Mouse (Mus musculus) embryonic facial prominence, embryonic 10.5 days (tissue): ENCODE measurements around the gene Clstn3. TPM values are rescaled to one million over a fixed set of nuclear protein-coding genes. Genes with fewer than 3 reads are reported as not detected.
A peak's percentile ranks its signal among the peaks of the same experiment; 100 is the strongest.
"Not testable (repeated sequence)": the region's sequence is repeated elsewhere in the genome, so short reads cannot be mapped to it uniquely, and the experiment has no call there.

Experiments used
- DNase-seq: peaks from one replicate; pipeline ENCODE4 v3.0.0-alpha.2; 2017; ENCODE audit warnings: low spot score
- H3K27ac ChIP-seq: fragments of 300-500 bp; sonication (generic); replicated peaks from 2 replicates; pipeline ENCODE4 v1.5.1; 2016; ENCODE audit warnings: mild to moderate bottlenecking
- H3K27me3 ChIP-seq: fragments of 300-500 bp; sonication (generic); replicated peaks from 2 replicates; pipeline ENCODE4 v1.6.1; 2016; ENCODE audit warnings: low read depth, mild to moderate bottlenecking; ENCODE audit not compliant: poor library complexity, severe bottlenecking
- H3K36me3 ChIP-seq: fragments of 300-500 bp; sonication (generic); replicated peaks from 2 replicates; pipeline ENCODE4 v1.6.1; 2016; ENCODE audit warnings: mild to moderate bottlenecking, moderate library complexity
- H3K4me1 ChIP-seq: fragments of 300-500 bp; sonication (generic); 2 replicates; pipeline ENCODE4 v1.6.1; 2016
- H3K4me3 ChIP-seq: fragments of 300-500 bp; sonication (generic); 2 replicates; pipeline ENCODE4 v1.5.1; 2016; ENCODE audit warnings: mild to moderate bottlenecking, moderate library complexity
- H3K9me3 ChIP-seq: fragments of 300-500 bp; sonication (generic); 2 replicates; pipeline ENCODE4 v1.6.1; 2016; ENCODE audit warnings: mild to moderate bottlenecking
- WGBS: fragments of 180-500 bp; shearing (Covaris S2); methylation state at CpG from one replicate; pipeline ENCODE4 v1.1.7; 2016; 5-methylcytosine and 5-hydroxymethylcytosine counted together
- polyA plus RNA-seq: library from polyadenylated mRNA; unstranded; fragments of >200 nt; fragmentation: Nextera tagmentation; extraction: Ambion mirVana; gene quantifications from 2 replicates; pipeline ENCODE4 v1.2.1, GENCODE M21; 2016

Gene Clstn3
- polyA plus RNA-seq, 1 experiment from 2014 or later: 8.7 TPM

DNA sequence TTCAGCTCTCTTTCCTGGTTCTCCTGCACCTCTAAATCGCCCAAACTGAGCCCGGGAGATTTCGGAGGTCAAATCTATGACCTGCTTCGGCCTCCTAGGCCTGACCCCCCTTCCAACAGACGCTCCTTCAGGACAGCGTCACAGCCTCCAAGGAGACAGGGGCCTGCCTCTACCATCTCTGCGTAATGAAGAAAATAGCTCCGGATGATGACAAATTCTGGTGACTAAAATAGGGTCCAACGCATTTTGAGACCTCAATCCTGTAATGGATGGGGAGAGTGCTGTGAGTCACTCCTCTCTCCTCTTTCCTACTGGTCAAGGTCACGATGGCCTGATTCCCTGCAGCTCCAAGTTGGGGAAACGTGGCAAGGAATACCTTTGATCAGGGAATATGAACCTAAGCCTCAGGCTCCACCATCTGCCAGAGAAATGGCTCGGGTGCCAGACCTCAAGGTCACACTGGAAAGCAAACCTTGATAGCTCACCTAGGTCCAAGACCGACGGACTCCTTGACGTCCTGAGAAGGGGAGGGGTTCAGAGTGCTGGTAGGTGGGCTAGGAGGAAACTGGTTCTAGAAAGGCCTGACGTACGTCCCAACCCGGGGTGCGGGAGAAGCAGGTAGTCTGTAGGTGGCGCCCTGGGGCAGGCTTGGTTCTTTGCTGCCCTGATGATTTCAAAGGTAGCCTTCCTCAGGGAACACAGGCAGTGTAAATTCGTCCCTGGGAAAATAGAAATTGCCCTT is 49.1 kb downstream of the Clstn3 start:
- 4% methylated on average over 21 of the region's 21 CpGs for WGBS
- H3K36me3 ChIP-seq: peaks cover 29% of the 10 kb centered on the region
- no peaks in the 10 kb centered on the region for H3K9me3 ChIP-seq
- peaks cover 21% of the 10 kb centered on the region for H3K4me1 ChIP-seq
- peak overlapping the region; percentile 94 for H3K4me3 ChIP-seq
- peak; percentile 80 for DNase-seq
- H3K27ac ChIP-seq: peak overlapping the region; percentile 93
- no peaks in the 10 kb centered on the region for H3K27me3 ChIP-seq

DNA sequence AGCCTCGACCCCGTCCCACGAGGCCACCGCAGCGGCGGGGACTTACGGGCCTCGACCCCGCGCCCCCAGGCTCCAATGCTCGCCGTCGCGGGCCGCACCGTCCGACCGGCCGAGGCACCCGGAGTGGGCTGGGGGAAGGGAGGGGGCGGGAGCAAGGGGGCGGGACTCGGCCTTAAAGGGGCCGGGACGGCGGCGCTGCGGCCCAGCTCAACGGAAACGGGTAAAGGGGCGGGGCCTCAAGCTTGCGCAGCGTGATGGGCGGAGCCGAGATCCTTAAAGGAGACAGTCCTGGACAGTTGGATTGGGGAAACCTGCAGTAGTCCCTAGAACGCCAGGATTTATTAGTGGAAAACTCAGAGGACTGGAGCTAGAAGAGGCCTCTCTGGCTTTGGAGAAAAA is 49.7 kb downstream of the Clstn3 start, which contains the start of gene Pex5:
TSS of gene Pex5 (minus strand) at position 141 of the 399 bp plus-strand sequence.
- peaks cover 32% of the 10 kb centered on the region for H3K36me3 ChIP-seq
- under 1% methylated on average over 36 of the region's 36 CpGs for WGBS
- H3K4me1 ChIP-seq: peaks cover 21% of the 10 kb centered on the region
- H3K27ac ChIP-seq: peak within 1 kb of the TSS; percentile 93
- peak; percentile 95 for DNase-seq
- H3K4me3 ChIP-seq: peak within 1 kb of the TSS; percentile 94
- H3K27me3 ChIP-seq: no peaks in the 10 kb centered on the region
- no peaks in the 10 kb centered on the region for H3K9me3 ChIP-seq

DNA sequence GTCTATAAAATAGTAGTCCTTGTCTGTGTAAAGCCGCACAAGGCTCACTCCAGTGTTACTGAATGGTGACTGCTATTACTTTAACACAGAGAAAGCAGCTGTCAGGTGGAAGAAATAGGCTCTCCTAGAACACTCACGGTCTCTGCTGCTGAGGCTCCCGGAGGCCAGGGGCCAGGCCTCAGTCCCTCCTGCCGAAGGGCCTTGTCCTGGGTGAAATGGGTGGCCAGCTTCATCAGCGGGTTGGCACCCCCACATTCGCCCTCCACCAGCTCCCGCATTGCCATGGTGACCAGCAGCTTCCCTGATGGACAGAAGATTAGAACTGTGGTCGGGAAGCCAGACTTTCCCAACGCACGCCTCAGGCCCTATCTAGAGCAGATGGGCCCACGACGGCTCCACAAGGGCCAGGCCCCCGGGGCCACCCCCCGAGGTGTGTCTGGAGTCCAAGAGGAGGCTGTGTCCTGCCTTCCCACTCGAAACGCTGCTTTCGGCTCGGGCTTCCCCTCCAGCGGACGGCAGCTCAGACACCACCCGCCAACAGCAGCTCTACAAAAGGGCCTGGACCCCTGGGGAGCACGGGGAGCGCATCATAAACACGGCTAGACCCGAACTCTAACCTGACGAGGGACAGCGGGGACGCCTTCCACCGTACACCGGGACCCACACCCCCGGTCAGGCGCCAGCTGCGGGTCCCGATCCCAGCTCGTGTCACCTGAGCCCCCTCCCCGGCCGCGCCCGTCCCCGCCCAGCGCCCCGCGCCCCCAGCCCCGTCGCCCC is 50.3 kb downstream of the Clstn3 start:
- Histone ChIP-seq H3K36me3 (peaks cover 35% of the 10 kb centered on the region), H3K4me3 (peak overlapping the region; percentile 94), H3K27ac (peak overlapping the region; percentile 93), H3K4me1 (peaks cover 21% of the 10 kb centered on the region), H3K9me3 (no peaks in the 10 kb centered on the region), H3K27me3 (no peaks in the 10 kb centered on the region)
- WGBS: 2% methylated on average over 45 of the region's 45 CpGs
- DNase-seq: peak; percentile 63

DNA sequence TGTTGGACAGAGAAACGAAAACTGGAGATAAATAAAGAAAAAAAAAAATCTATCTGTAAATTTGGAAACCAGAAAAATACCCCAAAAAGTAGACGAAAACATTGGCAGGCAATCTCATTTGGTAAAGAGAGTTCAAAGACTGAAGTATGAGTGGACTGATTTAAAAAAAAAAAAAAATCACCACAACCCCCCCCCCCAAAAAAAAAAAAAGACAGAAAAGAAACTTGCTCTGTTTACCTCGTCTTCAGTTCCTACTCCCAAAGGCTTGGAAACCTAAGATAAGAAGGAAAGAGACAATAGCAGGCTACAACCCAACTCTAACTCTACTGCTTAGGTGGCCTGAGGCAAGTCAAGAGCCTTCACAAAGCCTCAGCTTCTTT is 50.8 kb downstream of the Clstn3 start:
- Histone ChIP-seq H3K36me3 (peaks cover 40% of the 10 kb centered on the region), H3K27ac (peak overlapping the region; percentile 93), H3K4me1 (peaks cover 21% of the 10 kb centered on the region), H3K4me3 (peak overlapping the region; percentile 94), H3K27me3 (no peaks in the 10 kb centered on the region), H3K9me3 (no peaks in the 10 kb centered on the region)
- DNase-seq: no peak
- 53% methylated on average over 3 of the region's 3 CpGs for WGBS

DNA sequence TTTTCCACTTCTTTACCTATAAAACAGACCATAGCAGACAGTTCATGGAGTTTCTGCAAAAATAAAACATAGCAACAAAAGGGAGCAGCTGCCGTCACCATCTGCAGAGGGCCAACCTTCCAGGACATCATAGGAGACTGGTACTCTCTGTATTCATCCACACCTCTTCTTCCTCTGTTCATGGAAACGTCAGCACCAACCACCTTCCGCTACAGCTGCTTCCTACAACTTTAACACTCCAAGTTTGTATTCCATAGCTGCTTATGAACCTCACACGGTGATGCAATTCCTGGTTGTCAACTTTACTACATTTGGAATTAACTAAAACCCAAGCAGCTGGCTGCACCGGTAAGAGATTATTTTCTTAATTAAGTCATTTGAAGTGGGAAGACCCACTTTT is 56.2 kb downstream of the Clstn3 start:
- no peak overlapping the region for H3K4me3 ChIP-seq
- H3K27ac ChIP-seq: no peak overlapping the region
- 91% methylated on average over 5 of the region's 5 CpGs for WGBS
- DNase-seq: no peak
- H3K9me3 ChIP-seq: no peaks in the 10 kb centered on the region
- no peaks in the 10 kb centered on the region for H3K27me3 ChIP-seq
- H3K36me3 ChIP-seq: peaks cover 84% of the 10 kb centered on the region
- H3K4me1 ChIP-seq: peaks cover 2% of the 10 kb centered on the region

DNA sequence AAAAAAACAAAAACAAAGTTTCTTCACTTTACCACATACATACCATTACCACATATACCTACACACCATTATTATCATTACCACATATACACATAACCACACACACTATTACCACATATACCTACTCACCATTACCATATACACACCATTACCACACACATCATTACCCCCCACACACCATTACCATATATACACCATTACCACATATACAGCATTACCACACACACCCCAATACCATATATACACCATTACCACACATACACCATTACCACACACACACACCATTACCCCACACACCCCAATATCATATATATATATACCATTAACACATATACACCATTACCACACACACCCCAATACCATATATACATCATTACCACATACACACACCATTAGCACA is 57.4 kb downstream of the Clstn3 start:
- peaks cover 85% of the 10 kb centered on the region for H3K36me3 ChIP-seq
- H3K9me3 ChIP-seq: no peaks in the 10 kb centered on the region
- no peak overlapping the region for H3K4me3 ChIP-seq
- no peaks in the 10 kb centered on the region for H3K27me3 ChIP-seq
- no peaks in the 10 kb centered on the region for H3K4me1 ChIP-seq
- DNase-seq: no peak
- H3K27ac ChIP-seq: no peak overlapping the region

DNA sequence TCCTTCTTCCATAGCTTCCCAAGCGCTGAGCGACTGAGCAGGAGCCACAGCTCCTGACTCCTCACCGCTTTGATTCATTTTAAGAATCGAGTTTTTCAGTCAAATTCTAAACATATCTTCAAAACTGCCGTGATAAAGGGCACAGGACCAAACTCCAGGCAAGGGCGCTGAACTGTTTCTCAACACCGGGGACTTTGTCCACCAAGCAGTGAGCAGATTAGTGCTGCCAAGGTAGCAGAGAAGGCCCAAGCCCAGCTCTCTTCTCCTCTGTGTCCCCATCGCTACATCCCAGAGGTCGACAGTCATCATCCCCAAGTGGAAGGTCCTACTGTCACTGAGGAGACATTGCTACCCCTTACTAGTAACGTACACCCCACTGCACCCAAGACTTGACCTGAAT is 58.3 kb downstream of the Clstn3 start:
- Histone ChIP-seq H3K9me3 (no peaks in the 10 kb centered on the region), H3K27ac (no peak overlapping the region), H3K4me1 (no peaks in the 10 kb centered on the region), H3K36me3 (peaks cover 85% of the 10 kb centered on the region), H3K4me3 (no peak overlapping the region), H3K27me3 (no peaks in the 10 kb centered on the region)
- 94% methylated on average over 10 of the region's 10 CpGs for WGBS
- DNase-seq: no peak

DNA sequence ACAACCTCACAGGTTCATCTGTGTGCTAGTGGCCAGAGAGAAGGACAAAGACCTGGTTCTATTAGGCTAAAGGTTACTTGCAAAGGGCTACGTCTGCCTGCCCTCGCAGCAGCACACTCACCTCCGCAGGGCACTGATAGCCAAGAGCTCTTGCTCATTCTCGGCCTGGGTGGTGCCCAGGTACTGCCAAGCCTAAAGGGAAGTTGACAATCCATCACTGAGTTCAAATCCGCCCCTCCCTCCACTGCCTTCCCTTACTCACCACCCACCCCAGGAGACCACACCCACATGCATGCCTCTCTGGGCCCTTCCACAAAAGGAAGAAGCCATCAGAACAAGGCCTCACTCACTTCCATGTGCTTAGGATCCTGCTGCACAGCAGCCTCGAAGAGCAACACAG is 64.9 kb downstream of the Clstn3 start:
- H3K27me3 ChIP-seq: no peaks in the 10 kb centered on the region
- H3K27ac ChIP-seq: no peak overlapping the region
- no peaks in the 10 kb centered on the region for H3K4me1 ChIP-seq
- peaks cover 90% of the 10 kb centered on the region for H3K36me3 ChIP-seq
- H3K4me3 ChIP-seq: no peak overlapping the region
- DNase-seq: no peak
- H3K9me3 ChIP-seq: no peaks in the 10 kb centered on the region
- WGBS: 87% methylated on average over 6 of the region's 6 CpGs

DNA sequence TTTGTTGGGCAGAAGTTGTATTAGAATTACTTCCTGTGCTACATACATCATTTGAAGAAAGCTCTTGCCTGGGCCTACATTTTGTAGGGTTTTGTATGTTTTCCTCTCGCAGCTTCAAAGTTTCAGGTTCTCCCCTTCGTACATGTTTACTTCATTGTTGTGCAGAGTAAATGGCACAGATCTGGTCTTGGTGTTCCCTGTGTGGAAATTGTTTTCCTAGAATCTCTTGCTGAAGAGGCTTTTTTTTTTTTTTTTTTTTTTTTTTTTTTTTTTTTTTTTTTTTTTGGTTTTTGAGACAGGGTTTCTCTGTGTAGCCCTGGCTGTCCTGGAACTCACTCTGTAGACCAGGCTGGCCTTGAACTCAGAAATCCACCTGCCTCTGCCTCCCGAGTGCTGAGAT is 69.6 kb downstream of the Clstn3 start:
- not testable (repeated sequence) for H3K4me3 ChIP-seq, H3K27me3 ChIP-seq, H3K9me3 ChIP-seq, H3K27ac ChIP-seq, H3K4me1 ChIP-seq, DNase-seq
- 94% methylated on average over 3 of the region's 3 CpGs for WGBS
- peaks cover 43% of the 10 kb centered on the region for H3K36me3 ChIP-seq

Other genes with a start within 250 kb of the Clstn3 start
- gene Vmn2r27, start 232.9 kb downstream of the Clstn3 start, polyA plus RNA-seq: not detected in 2 replicates
- not detected in 2 replicates for gene Cd163, start 160.1 kb downstream of the Clstn3 start, polyA plus RNA-seq
- 43.3 and 44.9 TPM in 2 replicates for gene Pex5, start 49.7 kb downstream of the Clstn3 start, polyA plus RNA-seq
- 0.42 and 0.47 TPM in 2 replicates for gene C1rl, start 28.3 kb upstream of the Clstn3 start, polyA plus RNA-seq
- 0.13 TPM in 1 of 2 replicates, not detected in the other for gene C1ra, start 47.6 kb upstream of the Clstn3 start, polyA plus RNA-seq
- gene C1s1, start 77.6 kb upstream of the Clstn3 start, polyA plus RNA-seq: 0.70 and 1.2 TPM in 2 replicates
- not detected in 2 replicates for gene C1rb, start 105.5 kb upstream of the Clstn3 start, polyA plus RNA-seq
- not detected in 2 replicates for gene C1s2, start 171.3 kb upstream of the Clstn3 start, polyA plus RNA-seq
- 41.4 and 46.6 TPM in 2 replicates for gene Lpcat3, start 198.2 kb upstream of the Clstn3 start, polyA plus RNA-seq
- gene Emg1, start 247.4 kb upstream of the Clstn3 start, polyA plus RNA-seq: 233 and 257 TPM in 2 replicates
- gene Phb2, start 247.5 kb upstream of the Clstn3 start, polyA plus RNA-seq: 473 and 496 TPM in 2 replicates